Mouse (Mus musculus) liver, adult 10 weeks (tissue): ENCODE measurements around the gene Vmn1r68. TPM values are rescaled to one million over a fixed set of nuclear protein-coding genes. Genes with fewer than 3 reads are reported as not detected.

ENCODE experiments used
- polyA plus RNA-seq: library from polyadenylated mRNA; stranded (reverse); fragments of 350-450 nt; fragmentation: Illumina TruSeq; extraction: RNeasy Lipid Tissue Mini Kit (QIAGEN cat#74804); gene quantifications from one replicate; pipeline ENCODE4 v1.2.3, GENCODE M21; 2014; ENCODE audit warnings: low read depth, low replicate concordance

Gene Vmn1r68
- not detected for polyA plus RNA-seq

DNA sequence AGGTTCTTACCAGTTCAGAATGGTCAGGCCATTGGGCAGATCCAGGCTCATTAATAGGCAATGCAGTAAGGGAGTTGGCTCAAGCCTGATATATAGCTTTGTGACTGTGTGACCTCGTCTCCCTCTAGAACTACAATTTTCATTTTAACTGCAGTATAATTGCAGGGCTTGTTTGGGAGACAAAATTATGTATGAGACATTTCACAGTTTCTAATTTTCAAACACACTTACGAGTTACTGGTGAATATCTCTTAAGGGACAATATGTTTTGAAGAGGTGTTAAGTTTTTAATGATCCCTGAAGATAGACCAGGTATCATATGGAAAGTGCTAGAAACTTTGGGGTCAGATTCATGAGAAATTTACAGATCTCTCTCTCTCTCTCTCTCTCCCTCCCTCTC lies at the start of gene Vmn1r68:
Gene Vmn1r68, minus strand, starts transcription at position 101 of the 400 bp plus-strand sequence.

DNA sequence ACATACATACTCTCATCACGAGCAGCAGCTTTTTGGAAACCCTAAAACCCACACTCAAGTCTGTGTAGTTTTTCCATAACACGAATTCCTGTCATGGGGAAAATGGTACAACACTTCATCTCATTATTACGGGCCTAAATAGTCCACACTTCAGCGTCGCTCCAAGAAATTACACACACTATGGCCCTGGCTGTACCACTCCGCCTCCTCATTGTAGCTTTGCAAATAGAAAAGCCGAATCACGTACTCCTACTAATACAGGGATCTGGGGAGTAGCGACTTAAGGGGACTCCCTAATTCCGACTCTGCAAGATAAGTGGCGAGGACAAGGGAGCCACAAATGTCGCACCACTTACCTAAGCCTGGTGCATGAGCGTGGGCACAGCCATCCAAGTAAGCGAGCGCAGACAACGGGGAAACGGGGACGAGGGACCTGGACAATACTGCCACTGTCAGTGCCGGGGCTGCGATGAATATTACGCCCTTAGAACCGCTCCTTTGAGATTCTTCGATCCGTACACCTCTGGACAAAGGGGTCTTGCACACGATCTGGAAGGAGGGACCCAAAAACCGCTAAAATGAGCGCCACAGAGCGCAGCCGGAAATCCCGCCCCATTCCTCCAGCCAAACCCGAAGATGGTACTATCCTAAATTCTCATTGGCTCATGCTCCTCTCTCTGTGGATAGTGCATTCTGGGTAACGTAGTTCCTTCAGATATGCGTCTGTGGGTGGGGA lies 63.3 kb downstream of the Vmn1r68 start, which contains the start of gene Zik1:
Gene Zik1, minus strand, starts transcription at position 609 of the 736 bp plus-strand sequence.

Other genes starting within 250 kb of the Vmn1r68 start
- not detected for gene Vmn1r67, start 115.2 kb downstream of the Vmn1r68 start, polyA plus RNA-seq
- gene Zik1, start 63.1 kb downstream of the Vmn1r68 start, polyA plus RNA-seq, result 0.56 TPM
- gene Vmn1r69, start 55.2 kb upstream of the Vmn1r68 start, polyA plus RNA-seq, result not detected
- not detected for gene Vmn1r70, start 73.0 kb upstream of the Vmn1r68 start, polyA plus RNA-seq
- gene Nlrp4b, start 129.3 kb upstream of the Vmn1r68 start, polyA plus RNA-seq, result not detected
- gene Vmn1r71, start 195.9 kb upstream of the Vmn1r68 start, polyA plus RNA-seq, result not detected